Mouse (Mus musculus): ENCODE results near the gene Prokr1.
"Not testable (repeated sequence)": the region's sequence is repeated elsewhere in the genome, so short reads cannot be mapped to it uniquely, and the experiment has no call there.

DNA sequence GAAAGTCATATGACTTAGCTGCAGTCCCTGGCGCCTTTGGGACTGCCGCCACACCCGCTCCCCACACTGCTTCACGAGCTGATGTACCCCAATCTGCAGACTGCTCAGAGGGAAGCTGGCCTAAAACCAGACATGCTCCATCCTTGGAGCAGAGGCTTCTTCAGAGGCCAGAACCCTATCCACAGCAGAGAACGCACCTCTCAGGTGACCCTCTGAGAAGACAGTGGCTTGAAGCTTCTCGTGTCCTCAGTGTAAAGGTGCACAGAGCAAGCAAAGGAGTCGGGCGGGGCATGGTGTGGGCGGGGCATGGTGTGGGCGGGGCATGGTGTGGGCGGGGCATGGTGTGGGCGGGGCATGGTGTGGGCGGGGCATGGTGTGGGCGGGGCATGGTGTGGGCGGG lies 38.4 kb upstream of the Prokr1 start:
- TF ChIP-seq CTCF (IDR thresholded peaks at IDR 0.05; ENCODE audit: borderline replicate concordance, extremely low read depth, insufficient read depth, insufficient read length); POLR2A (IDR thresholded peaks at IDR 0.05; ENCODE audit: borderline replicate concordance, extremely low read depth, insufficient read depth, insufficient read length, poor library complexity, severe bottlenecking): not testable (repeated sequence)

Data from brain, embryonic 14.5 days (tissue).